Mouse (Mus musculus): ENCODE data around the gene Clk4.

Gene Clk4

DNA sequence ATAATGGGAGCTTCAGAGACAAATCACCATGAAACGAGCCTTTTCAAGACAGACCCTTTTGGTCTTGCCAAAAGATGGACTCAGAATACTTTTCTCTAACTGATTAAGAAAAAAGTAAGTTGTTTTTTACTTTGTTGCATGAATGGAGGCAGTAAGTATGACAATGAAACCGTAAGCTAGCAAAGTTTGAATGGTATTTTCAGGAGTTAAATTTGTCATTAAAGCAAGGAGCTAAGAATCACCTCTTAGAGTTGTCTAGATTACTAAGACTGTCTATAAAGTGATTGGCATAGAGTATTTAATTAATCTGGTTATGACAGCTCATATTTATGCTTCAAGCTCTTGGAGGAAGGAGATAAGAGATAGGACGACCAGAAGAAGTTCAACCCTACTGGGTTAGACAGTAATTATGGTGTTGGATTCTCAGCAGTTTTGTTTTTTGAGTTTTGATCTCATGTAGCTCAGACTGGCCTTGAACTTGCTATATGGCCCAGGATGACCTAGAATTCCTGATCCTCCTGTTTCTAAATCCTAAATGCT, at the start of gene Clk4:
Clk4 (plus strand) TSS at position 51 of the 540 bp plus-strand sequence.
- DNase-seq (ENCODE audit: low read depth) = peak; percentile 9

DNA sequence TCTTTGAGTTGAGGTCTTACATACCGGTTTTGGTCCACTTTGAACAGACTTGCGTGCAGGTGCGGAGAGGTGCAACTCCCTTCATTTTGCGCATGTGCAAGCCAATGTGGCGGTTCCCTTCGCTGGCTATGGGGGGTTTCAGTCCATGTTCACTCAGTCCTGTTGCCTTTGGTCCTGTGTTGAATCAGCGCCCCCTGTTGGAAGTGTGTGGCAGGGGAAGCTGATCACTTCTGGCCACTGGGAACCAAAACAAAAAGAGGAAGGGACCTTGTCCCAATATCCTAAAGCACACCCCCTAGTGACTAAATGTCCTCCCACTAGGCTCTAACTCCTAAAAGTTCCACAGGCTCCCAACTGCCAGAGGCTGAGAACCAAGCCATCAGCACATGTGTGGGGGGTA, 47.5 kb upstream of the Clk4 start:
- DNase-seq (ENCODE audit: low read depth) = no peak

DNA sequence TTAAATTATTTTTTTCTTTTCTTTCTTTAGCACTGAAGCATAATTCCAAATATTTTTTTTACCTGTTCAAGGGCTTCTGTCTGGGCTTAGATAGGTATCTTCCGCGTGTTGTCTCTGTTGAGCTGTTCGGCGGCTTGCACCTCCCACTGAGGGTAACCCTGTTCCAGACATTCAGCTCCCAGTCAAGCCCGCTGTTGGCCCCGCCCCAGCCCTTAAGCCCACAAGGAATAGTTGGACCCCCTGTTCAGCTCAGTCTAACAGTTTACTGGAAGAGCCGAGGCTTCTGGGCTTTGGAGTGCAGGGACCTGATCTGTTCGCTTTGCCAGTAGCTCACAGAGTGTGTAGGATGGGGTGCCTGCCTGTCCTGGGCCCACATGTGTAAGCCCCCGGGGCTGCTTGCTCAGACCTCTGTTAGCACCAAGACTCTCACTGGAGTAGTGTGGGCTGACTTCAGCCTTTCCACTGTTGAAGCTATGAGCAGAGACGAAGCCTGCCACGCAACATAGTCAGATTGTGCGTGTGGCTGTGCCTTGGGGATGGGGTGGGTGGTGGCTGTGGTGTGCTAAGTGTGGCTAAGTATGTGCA, 42.0 kb upstream of the Clk4 start:
- DNase-seq (ENCODE audit: low read depth) = no peak

DNA sequence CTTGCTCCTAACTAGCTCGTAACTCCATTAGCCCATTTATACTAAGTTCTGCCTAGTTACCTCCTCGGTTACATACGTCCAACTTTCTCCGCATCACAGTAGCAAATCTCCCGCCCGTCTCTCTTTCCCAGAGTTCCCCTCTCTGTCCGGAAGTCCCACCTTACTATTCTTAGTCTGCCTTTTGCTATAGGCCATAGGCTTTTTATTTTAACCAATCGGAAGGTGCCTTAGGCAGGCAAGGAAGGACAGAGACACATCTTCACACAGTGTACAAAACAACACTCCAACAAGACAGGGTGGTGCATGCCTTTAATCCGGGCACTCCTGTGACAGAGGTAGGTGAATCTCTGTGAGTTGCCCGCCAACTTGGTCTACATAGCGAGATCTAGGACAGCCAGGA, 41.2 kb upstream of the Clk4 start, which contains the start of gene Gm12569:
Gm12569 (plus strand) TSS at position 166 of the 400 bp plus-strand sequence.
- DNase-seq (ENCODE audit: low read depth) = no peak

DNA sequence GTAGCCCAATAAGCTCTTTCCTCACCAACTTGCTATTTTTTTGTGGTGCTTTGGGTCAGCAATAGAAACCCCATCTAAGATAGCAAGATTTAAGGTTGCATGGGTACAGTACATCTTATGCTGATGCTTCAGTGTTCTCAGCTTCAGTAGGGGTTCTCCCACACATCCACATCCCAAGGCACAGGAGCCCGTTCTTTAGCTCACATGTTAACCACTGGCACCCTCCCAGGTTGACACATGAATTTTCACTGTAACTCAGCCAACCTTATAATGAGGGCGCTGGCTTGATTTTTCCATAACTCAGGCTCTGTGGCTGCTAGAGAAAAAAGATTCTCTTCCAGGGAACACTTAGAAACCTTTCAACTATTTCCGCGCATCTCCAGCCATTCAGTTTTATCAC, 34.4 kb upstream of the Clk4 start:
- no peak for DNase-seq (ENCODE audit: low read depth)

DNA sequence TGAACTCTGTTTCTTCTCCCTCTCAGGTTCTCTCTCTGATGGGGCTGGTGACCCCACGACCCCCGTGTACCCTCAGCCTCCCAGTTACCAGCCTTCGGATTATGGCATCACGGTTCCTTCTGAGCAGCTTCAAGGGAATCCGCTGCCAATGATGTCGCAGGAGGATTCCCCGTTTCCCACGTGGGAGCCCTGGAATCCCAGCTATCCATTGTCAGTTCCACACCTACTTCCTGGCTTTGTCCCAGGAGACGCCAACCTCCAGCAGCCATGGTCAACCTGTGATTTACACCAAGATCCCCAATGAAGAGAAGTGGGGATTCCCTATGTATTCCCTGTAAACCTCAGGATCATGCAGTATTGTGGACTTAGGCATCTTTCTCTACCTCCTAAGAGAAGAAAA, 26.9 kb upstream of the Clk4 start:
- no peak for DNase-seq (ENCODE audit: low read depth)

DNA sequence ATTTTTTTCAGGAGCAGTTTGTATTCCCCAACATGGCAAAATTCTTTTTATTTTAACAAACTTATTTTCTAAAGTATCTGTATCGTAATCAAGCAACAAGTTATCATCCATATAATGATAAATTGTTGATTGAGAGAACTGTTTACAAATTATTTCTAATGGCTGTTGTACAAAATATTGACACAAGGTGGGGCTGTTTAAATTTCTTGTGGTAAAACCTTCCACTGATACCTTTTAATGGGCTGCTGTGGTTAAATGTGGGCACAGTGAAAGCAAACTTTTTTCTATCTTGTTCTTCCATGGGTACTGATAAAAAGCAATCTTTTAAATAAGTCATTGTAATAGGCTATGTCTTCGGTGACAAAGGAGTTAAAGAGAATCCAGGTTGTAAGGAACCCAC, 18.6 kb upstream of the Clk4 start:
- DNase-seq (ENCODE audit: low read depth) = no peak

DNA sequence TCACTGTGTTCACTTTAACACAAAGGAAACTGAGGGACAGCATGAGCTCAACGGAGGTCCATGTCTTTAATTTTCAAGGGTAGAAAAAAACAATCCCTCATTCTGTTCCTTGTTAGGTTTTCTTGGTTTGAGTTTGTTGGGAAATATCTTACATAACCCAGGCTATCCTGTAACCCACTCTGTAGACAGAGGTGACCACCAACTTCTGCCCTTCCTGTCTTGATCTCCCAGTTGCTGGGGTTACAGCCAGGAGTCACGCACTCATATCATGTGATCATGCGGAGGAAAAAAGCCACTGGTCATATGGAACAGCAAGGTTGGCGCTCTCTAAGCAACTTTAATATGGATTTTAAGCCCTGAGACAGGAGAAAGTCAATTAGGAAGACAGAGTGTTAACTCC, 4.5 kb upstream of the Clk4 start:
- no peak for DNase-seq (ENCODE audit: low read depth)

- DNase-seq (ENCODE audit: low read depth) = peak; percentile 94
Measured at GRCm38 (mm10) chr11:51262342-51263285, 1.1 kb downstream of the Clk4 start, which contains the start of gene BC049762. Gene BC049762, minus strand, starts transcription at chr11:51263046.

DNA sequence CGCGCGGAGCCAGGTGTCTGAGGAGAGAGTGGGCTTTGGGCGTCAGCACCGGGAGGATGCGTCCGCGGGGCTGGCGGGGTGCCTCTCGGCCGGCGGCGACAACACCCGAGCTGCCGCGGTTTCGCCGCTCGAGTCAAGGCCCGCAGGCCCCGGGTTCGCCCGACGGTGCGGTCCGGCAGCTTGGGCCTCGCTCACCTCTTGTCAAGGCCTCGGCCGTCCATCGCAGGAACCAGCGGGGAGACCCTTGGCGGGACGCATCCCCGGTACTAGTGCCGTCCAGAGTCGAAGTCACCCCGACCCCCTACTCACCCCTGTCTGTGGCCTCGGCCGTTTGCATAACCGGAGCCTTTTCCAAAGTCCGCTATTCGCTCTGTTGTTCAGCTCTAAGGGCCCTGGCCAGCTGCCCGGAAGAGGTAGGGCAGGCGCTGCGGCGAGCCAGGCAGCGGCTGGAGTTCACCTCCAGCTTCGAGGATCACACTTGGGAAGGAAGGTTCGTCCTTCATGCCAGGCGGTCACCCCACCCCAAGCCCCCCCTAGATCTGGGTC, 1.8 kb downstream of the Clk4 start:
- DNase-seq (ENCODE audit: low read depth) = peak; percentile 10

GRCm38 (mm10) chr11:51264352-51264751, 2.8 kb downstream of the Clk4 start:
- peak; percentile 44 for DNase-seq (ENCODE audit: low read depth)

- peak; percentile 14 for DNase-seq (ENCODE audit: low read depth)
Measured at GRCm38 (mm10) chr11:51265326-51265725, 3.8 kb downstream of the Clk4 start.

DNA sequence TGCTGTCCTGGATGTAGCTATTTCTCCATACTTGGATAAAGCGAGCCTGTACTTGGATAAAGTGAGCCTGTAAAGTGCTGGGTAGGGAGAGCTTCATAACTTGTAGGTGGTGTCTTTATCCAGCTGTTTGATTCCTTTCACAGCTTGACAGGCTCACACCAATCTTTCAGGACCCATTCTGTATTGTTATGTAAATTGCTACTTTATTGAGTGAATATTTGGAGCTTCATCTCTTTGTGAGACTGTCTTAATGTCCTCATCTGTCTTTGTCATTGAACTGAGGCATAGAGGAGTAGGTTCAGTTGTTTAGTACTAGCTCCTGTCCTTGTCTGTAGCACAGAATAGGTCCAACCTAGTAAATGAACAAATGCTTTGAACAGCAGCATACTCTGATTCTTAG, 12.9 kb downstream of the Clk4 start:
- DNase-seq (ENCODE audit: low read depth) = no peak

GRCm38 (mm10) chr11:51289564-51290041, 28.1 kb downstream of the Clk4 start, which contains the start of gene Col23a1:
Gene Col23a1, plus strand, starts transcription at chr11:51289920.
- DNase-seq (ENCODE audit: low read depth) = peak; percentile 46

DNA sequence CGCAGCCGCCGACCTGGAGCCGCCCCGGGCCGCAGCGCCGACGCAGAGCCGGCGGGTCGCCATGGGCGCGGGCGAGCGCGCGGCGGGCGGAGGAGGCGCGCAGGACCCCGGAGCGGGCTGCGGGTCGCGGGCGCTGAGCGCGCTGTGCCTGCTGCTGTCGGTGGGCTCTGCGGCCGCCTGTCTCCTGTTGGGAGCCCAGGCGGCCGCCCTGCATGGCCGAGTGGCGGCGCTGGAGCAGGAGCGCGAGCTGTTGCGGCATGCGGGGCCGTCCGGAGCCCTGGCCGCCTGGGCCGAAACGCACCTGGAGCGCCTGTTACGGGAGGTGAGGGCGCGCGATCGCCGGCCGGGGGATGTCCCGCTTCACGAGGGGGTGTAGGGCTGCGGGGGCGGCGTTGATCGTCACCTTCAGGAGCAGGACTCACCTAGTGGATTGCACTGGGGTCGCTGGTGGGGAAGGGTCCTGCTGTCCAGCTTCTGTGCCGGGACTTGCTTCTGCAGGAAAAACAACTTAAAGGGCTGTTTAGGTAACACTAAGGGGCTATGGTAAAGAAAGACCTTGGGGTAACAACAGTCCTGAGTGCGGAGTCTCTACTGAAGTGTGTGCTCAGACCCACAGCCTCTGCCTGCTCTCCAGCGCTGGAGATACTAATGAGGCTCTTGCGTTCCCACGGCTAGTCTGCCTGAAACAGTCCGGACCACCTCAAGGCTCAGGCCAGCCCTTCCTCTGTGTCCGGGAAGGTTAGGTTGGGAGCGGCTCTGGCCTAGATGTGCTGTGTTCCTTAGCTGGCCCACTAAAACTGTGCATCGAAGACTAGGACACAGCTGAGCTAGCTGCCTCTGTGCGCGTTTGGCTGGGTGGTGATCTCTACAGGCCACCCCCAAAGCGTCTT, 28.8 kb downstream of the Clk4 start:
- DNase-seq (ENCODE audit: low read depth) = no peak

GRCm38 (mm10) chr11:51293956-51294530, 32.5 kb downstream of the Clk4 start:
- no peak for DNase-seq (ENCODE audit: low read depth)

GRCm38 (mm10) chr11:51295742-51296141, 34.2 kb downstream of the Clk4 start:
- DNase-seq (ENCODE audit: low read depth) = no peak

- no peak for DNase-seq (ENCODE audit: low read depth)
Measured at GRCm38 (mm10) chr11:51298691-51299090, 37.2 kb downstream of the Clk4 start.

GRCm38 (mm10) chr11:51302396-51302795, 40.9 kb downstream of the Clk4 start:
- DNase-seq (ENCODE audit: low read depth) = no peak

- no peak for DNase-seq (ENCODE audit: low read depth)
Measured at GRCm38 (mm10) chr11:51303981-51304553, 42.5 kb downstream of the Clk4 start.

GRCm38 (mm10) chr11:51308306-51308705, 46.8 kb downstream of the Clk4 start:
- no peak for DNase-seq (ENCODE audit: low read depth)

Measured in c-Kit-positive CD71-positive TER-119-negative erythroid progenitor cells, embryonic 14.5 days (primary cell).